Mouse (Mus musculus) effector memory CD4-positive, alpha-beta T cell, adult 7 months (primary cell): Measurements from ENCODE around the gene Recql. TPM values are rescaled to one million over a fixed set of nuclear protein-coding genes. Genes with fewer than 3 reads are reported as not detected.

Experiments
- polyA plus RNA-seq: library from polyadenylated mRNA; unstranded; fragments of 100-300 nt; shearing (Covaris generic); gene quantifications from one replicate; pipeline ENCODE4 v1.2.1, GENCODE M21; 2017

Gene Recql
- 36.5 TPM for polyA plus RNA-seq

DNA sequence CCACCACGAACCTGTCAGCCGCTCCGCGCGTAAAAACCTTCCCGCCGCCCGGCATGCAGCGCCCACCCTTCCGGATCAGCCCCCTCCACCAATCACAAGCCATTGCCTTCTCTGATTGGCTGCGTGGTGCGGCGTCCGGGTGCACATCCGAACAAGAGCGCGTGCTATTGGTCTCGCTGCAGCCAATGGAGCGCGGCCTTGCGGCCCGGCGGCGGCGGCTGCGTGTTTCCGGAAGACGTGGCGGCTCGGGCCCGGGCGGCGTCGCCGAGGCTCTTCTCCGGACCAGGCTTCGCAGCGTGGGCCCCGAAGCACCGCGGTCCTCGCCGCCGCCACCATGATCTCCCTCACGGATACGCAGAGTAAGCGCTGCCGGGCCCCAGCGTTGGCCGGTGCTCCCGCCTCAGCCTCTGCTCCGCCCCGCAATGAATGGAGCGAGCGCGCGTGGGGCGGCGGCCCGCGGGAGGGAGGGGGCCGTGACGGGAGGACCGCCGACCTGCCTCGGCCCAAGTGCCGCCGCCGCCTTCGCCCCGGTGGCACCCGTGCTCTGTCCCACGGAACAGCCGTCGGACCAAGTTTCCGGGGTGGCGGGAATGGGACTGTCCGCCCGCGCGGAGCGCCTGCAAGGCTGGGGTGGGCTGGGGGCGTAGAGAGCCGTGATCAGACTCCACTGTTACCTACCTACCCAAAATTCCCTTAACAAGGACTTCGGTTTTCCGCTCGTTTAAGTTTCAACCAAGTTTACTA, at the start of gene Recql, which contains the start of gene Golt1b:
Gene Recql, minus strand, starts transcription at position 77 of the 744 bp plus-strand sequence.
Gene Golt1b, plus strand, starts transcription at position 211 of the 744 bp plus-strand sequence.

DNA sequence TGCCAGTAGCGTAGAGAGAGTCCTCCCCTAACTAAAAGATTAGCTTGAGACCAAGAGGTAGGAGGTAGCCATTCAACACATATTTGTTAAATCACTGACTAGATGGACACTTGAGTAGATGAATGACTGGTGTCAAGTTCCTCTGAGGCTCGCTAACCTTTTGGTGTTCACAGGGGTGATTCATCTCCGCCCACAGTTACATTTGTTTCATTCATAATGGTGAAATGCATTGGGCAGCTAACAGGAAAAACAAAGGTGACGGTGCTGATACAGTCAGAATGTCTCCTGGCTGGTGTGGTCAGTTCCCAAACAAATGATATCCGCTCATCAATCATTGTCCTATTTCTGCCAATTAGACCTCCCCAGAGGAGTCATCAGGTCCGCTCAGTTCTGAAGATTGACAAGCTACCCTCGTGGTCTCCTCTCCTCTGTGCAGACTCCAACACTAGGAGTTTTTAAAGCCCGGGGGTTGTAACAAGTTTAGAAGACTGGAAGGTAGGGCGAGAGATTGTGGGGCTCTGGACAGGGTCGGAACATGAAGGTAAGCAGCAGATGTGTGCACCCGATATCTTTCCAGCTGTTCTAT, 26.1 kb upstream of the Recql start, which contains the start of gene Spx:
Gene Spx, plus strand, starts transcription at position 536 of the 586 bp plus-strand sequence.

DNA sequence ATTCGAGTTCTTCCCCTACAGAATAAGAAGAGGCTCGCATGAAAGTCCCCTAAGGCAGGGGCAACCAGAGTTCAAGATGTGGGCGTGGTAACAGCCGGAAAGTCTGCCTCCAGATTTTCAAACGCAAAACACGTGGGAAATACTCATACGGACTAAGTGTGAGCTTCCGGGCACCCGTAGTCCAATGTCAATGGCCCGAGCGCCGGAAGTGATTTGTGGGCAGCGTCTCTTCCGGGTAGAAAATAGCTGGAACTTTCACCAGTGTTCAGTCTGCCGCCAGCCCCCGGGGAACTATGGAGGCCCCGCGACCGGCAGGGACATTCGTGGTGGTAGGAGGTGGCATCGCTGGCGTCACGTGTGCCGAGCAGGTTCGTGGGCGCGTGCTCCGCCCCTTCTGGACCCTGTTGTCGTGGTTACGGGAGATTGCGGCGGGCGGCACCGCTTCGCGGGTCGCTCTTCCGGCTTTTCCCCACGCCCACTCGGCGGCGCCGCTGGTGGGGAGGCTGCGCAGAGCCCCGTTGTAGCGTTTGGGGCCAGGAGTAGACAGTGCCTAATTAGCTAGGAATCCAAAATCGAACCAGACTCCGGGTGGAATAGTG, 41.3 kb downstream of the Recql start, which contains the start of gene Pyroxd1:
Gene Pyroxd1, plus strand, starts transcription at position 215 of the 599 bp plus-strand sequence.

DNA sequence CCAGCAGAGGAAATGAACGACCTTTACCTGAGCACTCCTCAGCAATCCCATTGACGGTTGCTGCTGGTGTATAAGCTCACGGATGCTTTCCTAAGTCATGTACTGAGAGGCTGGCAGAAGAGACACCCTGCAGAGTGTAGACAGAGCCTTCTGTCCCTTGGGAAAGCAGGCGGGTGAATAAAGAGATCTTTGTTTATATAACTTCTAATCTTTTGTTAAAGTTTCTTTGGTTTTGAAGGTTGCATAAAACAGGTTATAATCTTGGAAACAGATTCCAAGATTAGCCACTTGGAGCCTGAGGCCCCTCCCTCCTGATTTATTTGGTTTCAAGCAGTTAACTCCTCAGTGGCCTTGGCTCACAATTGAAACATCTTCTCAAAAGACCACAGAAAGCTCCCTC, 64.0 kb downstream of the Recql start, which contains the start of gene Slco1a5:
Gene Slco1a5, minus strand, starts transcription at position 101 of the 400 bp plus-strand sequence.

Other genes starting within 250 kb of the Recql start
- 1.4 TPM for gene Slco1a6, start 178.6 kb downstream of the Recql start, polyA plus RNA-seq
- gene Iapp, start 88.7 kb downstream of the Recql start, polyA plus RNA-seq, result not detected
- gene Slco1a5, start 64.1 kb downstream of the Recql start, polyA plus RNA-seq, result 0.20 TPM
- 17.9 TPM for gene Pyroxd1, start 41.4 kb downstream of the Recql start, polyA plus RNA-seq
- 36.2 TPM for gene Golt1b, start 134 bp upstream of the Recql start, polyA plus RNA-seq
- gene Spx, start 26.4 kb upstream of the Recql start, polyA plus RNA-seq, result 1.1 TPM
- not detected for gene Gys2, start 86.0 kb upstream of the Recql start, polyA plus RNA-seq
- gene Ldhb, start 120.9 kb upstream of the Recql start, polyA plus RNA-seq, result 26.8 TPM
- 5.3 TPM for gene Kcnj8, start 184.5 kb upstream of the Recql start, polyA plus RNA-seq